Mouse (Mus musculus) embryonic fibroblast, embryonic 13.5 days (primary cell): ENCODE data around the gene Rybp.

ENCODE experiments used
- CTCF ChIP-seq: IDR thresholded peaks from 2 replicates; pipeline ENCODE4 v1.5.1; 2011; ENCODE audit warnings: mild to moderate bottlenecking, control low read depth, low read length, moderate library complexity, borderline replicate concordance; ENCODE audit not compliant: insufficient read depth
- POLR2A ChIP-seq: IDR thresholded peaks from 2 replicates; pipeline ENCODE4 v1.6.1; 2011; ENCODE audit warnings: low read depth, mild to moderate bottlenecking, control low read depth, low read length, moderate library complexity

DNA sequence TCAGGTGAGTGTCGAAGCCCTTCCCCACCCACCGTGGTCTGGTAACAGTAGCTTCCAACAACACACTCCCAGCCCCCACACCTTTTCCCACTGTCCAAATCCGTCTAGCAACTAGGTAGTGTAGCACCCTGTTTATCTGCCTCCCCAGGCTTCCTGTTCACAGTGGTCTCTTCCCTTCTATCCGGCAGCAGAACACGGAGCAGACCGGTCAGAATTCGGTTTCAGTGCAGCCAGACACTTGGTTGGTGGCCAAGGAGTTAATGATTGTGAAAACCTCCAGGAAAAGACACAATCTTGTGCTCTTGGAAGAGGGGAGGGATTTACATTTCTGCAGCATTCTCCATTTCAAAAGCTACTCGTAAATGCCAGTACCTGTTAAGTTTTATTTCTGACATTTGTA is 44.3 kb upstream of the Rybp start:
- TF ChIP-seq POLR2A, result no peak
- no peak for TF ChIP-seq CTCF
